Mouse (Mus musculus) CH12.LX (cell line): ENCODE measurements around the gene Lsg1. TPM values are rescaled to one million over a fixed set of nuclear protein-coding genes. Genes with fewer than 3 reads are reported as not detected.

ENCODE experiments used
- DNase-seq: peaks from one replicate; pipeline ENCODE4 v3.0.0-alpha.2; 2013; ENCODE audit errors: extremely low read depth
- H3K27ac ChIP-seq: 2 replicates; pipeline ENCODE4 v1.5.1; 2012; ENCODE audit warnings: low read depth, mild to moderate bottlenecking, control low read depth, moderate library complexity; ENCODE audit not compliant: insufficient read depth
- H3K27me3 ChIP-seq: replicated peaks from 2 replicates; pipeline ENCODE3; 2012; ENCODE audit warnings: inconsistent platforms
- H3K36me3 ChIP-seq, 2 experiments: replicated peaks in 1 of 2; 2 replicates each; pipeline versions ENCODE3 to v1.6.1; 2012; ENCODE audit warnings: inconsistent platforms in 1 of 2, low read length in 1 of 2, mild to moderate bottlenecking in 1 of 2, mixed read lengths in 1 of 2, moderate library complexity in 1 of 2; ENCODE audit not compliant: control insufficient read depth in 1 of 2, insufficient read depth in 1 of 2
- H3K4me1 ChIP-seq, 2 experiments: 2 replicates each; pipeline ENCODE4 v1.6.1; 2012; ENCODE audit warnings: inconsistent platforms in 1 of 2, moderate library complexity in 1 of 2; ENCODE audit not compliant: insufficient read depth in 2 of 2, control insufficient read depth in 1 of 2
- H3K4me2 ChIP-seq: 2 replicates; pipeline ENCODE4 v1.6.1; 2012; ENCODE audit warnings: low read depth, mild to moderate bottlenecking, control low read depth; ENCODE audit not compliant: poor library complexity, insufficient read depth, severe bottlenecking
- H3K4me3 ChIP-seq, 3 experiments: fragments of 150-350 bp in 1 of 3; sonication (generic) in 1 of 3; replicated peaks in 1 of 3; 2 replicates each; pipeline versions ENCODE3 to v1.5.1; 2011 to 2012; ENCODE audit warnings: low read depth in 2 of 3, low read length in 2 of 3, mild to moderate bottlenecking in 2 of 3, moderate library complexity in 2 of 3, control low read depth in 1 of 3, improper control_type of control experiment in 1 of 3, inconsistent platforms in 1 of 3, mixed read lengths in 1 of 3; ENCODE audit not compliant: poor library complexity in 1 of 3
- H3K79me2 ChIP-seq: replicated peaks from 2 replicates; pipeline ENCODE4 v1.6.1; 2012; ENCODE audit warnings: mild to moderate bottlenecking, moderate library complexity; ENCODE audit not compliant: control insufficient read depth, poor library complexity, insufficient read depth, severe bottlenecking; ENCODE audit errors: extremely low read depth
- H3K9ac ChIP-seq: 2 replicates; pipeline ENCODE4 v1.6.1; 2012; ENCODE audit warnings: low read depth, mild to moderate bottlenecking, control low read depth, moderate library complexity; ENCODE audit not compliant: insufficient read depth
- H3K9me3 ChIP-seq: replicated peaks from 2 replicates; pipeline ENCODE3; 2012; ENCODE audit warnings: low read length, inconsistent platforms, mixed read lengths
- BHLHE40 ChIP-seq: IDR thresholded peaks from 2 replicates; pipeline ENCODE4 v1.6.1; 2011; ENCODE audit warnings: mild to moderate bottlenecking, low read depth, low read length, improper control_type of control experiment
- CHD1 ChIP-seq: IDR thresholded peaks from 2 replicates; pipeline ENCODE4 v1.6.1; 2012; ENCODE audit warnings: low read depth, low read length, improper control_type of control experiment, inconsistent platforms
- CHD2 ChIP-seq: IDR thresholded peaks from 2 replicates; pipeline ENCODE4 v1.6.1; 2011; ENCODE audit warnings: low read length, improper control_type of control experiment
- CTCF ChIP-seq, 2 experiments: IDR thresholded peaks in 1 of 2; conservative IDR thresholded peaks in 1 of 2; 2 replicates each; pipeline ENCODE4 v1.5.1; 2011 to 2012; ENCODE audit warnings: low read depth in 2 of 2, low read length in 2 of 2, improper control_type of control experiment in 1 of 2, inconsistent platforms in 1 of 2, mild to moderate bottlenecking in 1 of 2, moderate library complexity in 1 of 2
- EP300 ChIP-seq: IDR thresholded peaks from 2 replicates; pipeline ENCODE4 v1.6.1; 2011; ENCODE audit warnings: low read length, improper control_type of control experiment
- ETS1 ChIP-seq: conservative IDR thresholded peaks from 2 replicates; pipeline ENCODE4 v1.6.1; 2012; ENCODE audit warnings: low read depth, mild to moderate bottlenecking, inconsistent platforms, low read length, improper control_type of control experiment, moderate library complexity
- GABPA ChIP-seq: IDR thresholded peaks from 2 replicates; pipeline ENCODE4 v1.6.1; 2012; ENCODE audit warnings: low read depth, low read length, improper control_type of control experiment, inconsistent platforms; ENCODE audit not compliant: insufficient replicate concordance
- HCFC1 ChIP-seq: IDR thresholded peaks from 2 replicates; pipeline ENCODE4 v1.6.1; 2012; ENCODE audit warnings: low read depth, mild to moderate bottlenecking, inconsistent platforms, low read length, improper control_type of control experiment
- JUN ChIP-seq: IDR thresholded peaks from 2 replicates; pipeline ENCODE4 v1.6.1; 2011; ENCODE audit warnings: low read depth, mild to moderate bottlenecking, low read length, improper control_type of control experiment, moderate library complexity; ENCODE audit not compliant: insufficient read depth
- JUND ChIP-seq: conservative IDR thresholded peaks from 2 replicates; pipeline ENCODE4 v1.6.1; 2011; ENCODE audit warnings: low read depth, low read length, improper control_type of control experiment
- KAT2A ChIP-seq: IDR thresholded peaks from 2 replicates; pipeline ENCODE4 v1.6.1; 2012; ENCODE audit warnings: low read length, improper control_type of control experiment, inconsistent platforms; ENCODE audit not compliant: insufficient replicate concordance
- MAFK ChIP-seq: IDR thresholded peaks from 2 replicates; pipeline ENCODE4 v1.6.1; 2011; ENCODE audit warnings: low read length, improper control_type of control experiment; ENCODE audit not compliant: insufficient replicate concordance
- MEF2A ChIP-seq: IDR thresholded peaks from 2 replicates; pipeline ENCODE4 v1.6.1; 2014; ENCODE audit warnings: low read depth, mild to moderate bottlenecking, inconsistent platforms, low read length, improper control_type of control experiment, borderline replicate concordance
- MXI1 ChIP-seq: IDR thresholded peaks from 2 replicates; pipeline ENCODE4 v1.6.1; 2011; ENCODE audit warnings: mild to moderate bottlenecking, low read depth, low read length, improper control_type of control experiment
- MYC ChIP-seq: IDR thresholded peaks from 2 replicates; pipeline ENCODE4 v1.6.1; 2011; ENCODE audit warnings: low read depth, mild to moderate bottlenecking, improper control_type of control experiment, low read length
- NELFE ChIP-seq: IDR thresholded peaks from 2 replicates; pipeline ENCODE4 v1.6.1; 2011; ENCODE audit warnings: low read depth, low read length, improper control_type of control experiment
- NRF1 ChIP-seq: IDR thresholded peaks from 2 replicates; pipeline ENCODE4 v1.6.1; 2014; ENCODE audit warnings: low read depth, mild to moderate bottlenecking, inconsistent platforms, low read length, improper control_type of control experiment, moderate library complexity
- RAD21 ChIP-seq: IDR thresholded peaks from 2 replicates; pipeline ENCODE4 v1.6.1; 2011; ENCODE audit warnings: low read depth, mild to moderate bottlenecking, low read length, improper control_type of control experiment, moderate library complexity
- RCOR1 ChIP-seq: conservative IDR thresholded peaks from 2 replicates; pipeline ENCODE4 v1.6.1; 2012; ENCODE audit warnings: low read depth, mild to moderate bottlenecking, inconsistent platforms, low read length, improper control_type of control experiment
- SIN3A ChIP-seq: IDR thresholded peaks from 2 replicates; pipeline ENCODE4 v1.6.1; 2012; ENCODE audit warnings: low read length, improper control_type of control experiment, inconsistent platforms
- SMC3 ChIP-seq: IDR thresholded peaks from 2 replicates; pipeline ENCODE4 v1.6.1; 2011; ENCODE audit warnings: low read depth, low read length, improper control_type of control experiment
- UBTF ChIP-seq: IDR thresholded peaks from 2 replicates; pipeline ENCODE4 v1.6.1; 2012; ENCODE audit warnings: low read depth, mild to moderate bottlenecking, inconsistent platforms, low read length, improper control_type of control experiment, moderate library complexity
- USF2 ChIP-seq: conservative IDR thresholded peaks from 2 replicates; pipeline ENCODE4 v1.6.1; 2011; ENCODE audit warnings: low read depth, low read length, improper control_type of control experiment
- ZNF384 ChIP-seq: IDR thresholded peaks from 2 replicates; pipeline ENCODE4 v1.6.1; 2012; ENCODE audit warnings: low read depth, low read length, improper control_type of control experiment, inconsistent platforms
- dilution Hi-C: fragments of 300-500 bp; cut with MboI; formaldehyde crosslinking; loops from 2 replicates; pipeline ENCODE4 v1.14.3; 2020; ENCODE audit warnings: low sequenced_read_pairs; ENCODE audit not compliant: extremely low pct_unique_long_range_greater_than_20kb, extremely low pct_ligation_motif_present
- in situ Hi-C: fragments of 300-500 bp; cut with MboI; formaldehyde crosslinking; loops from 3 replicates; pipeline ENCODE4 v1.14.3; 2019; ENCODE audit warnings: low sequenced_read_pairs, low pct_ligation_motif_present, low pct_unique_long_range_greater_than_20kb, mixed read lengths
- polyA plus RNA-seq: library from polyadenylated mRNA; unstranded; fragments of >175 nt; gene quantifications from 2 replicates; pipeline ENCODE4 v1.2.1, GENCODE M21; 2012; ENCODE audit warnings: low read depth; ENCODE audit not compliant: insufficient read length
- total RNA-seq, 2 experiments: library from RNA; depleted of rRNA; stranded (reverse); fragments of 300-350 nt in 1 of 2; fragments of >200 nt in 1 of 2; gene quantifications; 2 replicates each; pipeline ENCODE4 v1.2.3; 2012 to 2014

Gene Lsg1
- total and polyA plus RNA-seq, 3 experiments: 58.4 to 189 (median 94.7) TPM

GRCm38 (mm10) chr16:30554109-30554508 is 33.3 kb downstream of the Lsg1 start:
- dilution Hi-C loops: no loop called here
- Histone ChIP-seq H3K79me2 (no peaks in the 10 kb centered on the region), H3K9me3 (peaks cover 28% of the 10 kb centered on the region), H3K4me1 (peaks cover 3 to 8% of the 10 kb centered on the region in 2 experiments), H3K4me3 (no peak overlapping the region), H3K27ac (no peak overlapping the region), H3K27me3 (peaks cover 33% of the 10 kb centered on the region), H3K9ac (no peak overlapping the region), H3K36me3 (peaks cover 11 to 22% of the 10 kb centered on the region in 2 experiments), H3K4me2 (no peak overlapping the region)
- no peak for TF ChIP-seq MXI1
- TF ChIP-seq JUND: no peak
- no peak for TF ChIP-seq KAT2A
- TF ChIP-seq CTCF (conservative IDR thresholded peaks at IDR 0.05 in 1 of 2, IDR thresholded peaks at IDR 0.05 in 1 of 2; ENCODE audit: low read depth in 2 of 2, low read length in 2 of 2): no peak
- TF ChIP-seq GABPA: no peak
- no peak for TF ChIP-seq HCFC1
- no peak for TF ChIP-seq ZNF384
- TF ChIP-seq CHD1: no peak
- TF ChIP-seq RAD21: no peak
- TF ChIP-seq BHLHE40: no peak
- no peak for TF ChIP-seq MEF2A
- TF ChIP-seq JUN: no peak
- TF ChIP-seq NELFE: no peak
- TF ChIP-seq NRF1: no peak
- TF ChIP-seq CHD2: no peak
- TF ChIP-seq USF2: no peak
- TF ChIP-seq ETS1: no peak
- TF ChIP-seq SIN3A: no peak
- no peak for TF ChIP-seq MYC
- DNase-seq: no peak
- in situ Hi-C loops: no loop called here

- Histone ChIP-seq H3K79me2 (no peaks in the 10 kb centered on the region), H3K27ac (no peak overlapping the region), H3K9ac (no peak overlapping the region), H3K9me3 (peaks cover 23% of the 10 kb centered on the region), H3K36me3 (peaks cover 3 to 10% of the 10 kb centered on the region in 2 experiments), H3K4me2 (no peak overlapping the region), H3K27me3 (peaks cover 44% of the 10 kb centered on the region), H3K4me3 (no peak overlapping the region)
- in situ Hi-C loops: no loop called here
- dilution Hi-C loops: no loop called here
- TF ChIP-seq UBTF: no peak
- no peak for TF ChIP-seq RCOR1
- no peak for TF ChIP-seq MAFK
- no peak for TF ChIP-seq MYC
- no peak for TF ChIP-seq SMC3
- TF ChIP-seq NRF1: no peak
- TF ChIP-seq EP300: no peak
- TF ChIP-seq, all 38 proteins: peak for 0
- DNase-seq: no peak
- H3K4me1 ChIP-seq: peaks cover 3 to 8% of the 10 kb centered on the region in 2 experiments
These were observed 34.6 kb downstream of the Lsg1 start for GRCm38 (mm10) chr16:30552621-30553338.
